Mouse (Mus musculus) c-Kit-positive CD71-positive TER-119-negative erythroid progenitor cells, embryonic 14.5 days (primary cell): ENCODE results near the gene Dlg5.

Experiments used
- DNase-seq: peaks from one replicate; pipeline ENCODE4 v3.0.0-alpha.2; 2013; ENCODE audit warnings: low read depth

Gene Dlg5

DNA sequence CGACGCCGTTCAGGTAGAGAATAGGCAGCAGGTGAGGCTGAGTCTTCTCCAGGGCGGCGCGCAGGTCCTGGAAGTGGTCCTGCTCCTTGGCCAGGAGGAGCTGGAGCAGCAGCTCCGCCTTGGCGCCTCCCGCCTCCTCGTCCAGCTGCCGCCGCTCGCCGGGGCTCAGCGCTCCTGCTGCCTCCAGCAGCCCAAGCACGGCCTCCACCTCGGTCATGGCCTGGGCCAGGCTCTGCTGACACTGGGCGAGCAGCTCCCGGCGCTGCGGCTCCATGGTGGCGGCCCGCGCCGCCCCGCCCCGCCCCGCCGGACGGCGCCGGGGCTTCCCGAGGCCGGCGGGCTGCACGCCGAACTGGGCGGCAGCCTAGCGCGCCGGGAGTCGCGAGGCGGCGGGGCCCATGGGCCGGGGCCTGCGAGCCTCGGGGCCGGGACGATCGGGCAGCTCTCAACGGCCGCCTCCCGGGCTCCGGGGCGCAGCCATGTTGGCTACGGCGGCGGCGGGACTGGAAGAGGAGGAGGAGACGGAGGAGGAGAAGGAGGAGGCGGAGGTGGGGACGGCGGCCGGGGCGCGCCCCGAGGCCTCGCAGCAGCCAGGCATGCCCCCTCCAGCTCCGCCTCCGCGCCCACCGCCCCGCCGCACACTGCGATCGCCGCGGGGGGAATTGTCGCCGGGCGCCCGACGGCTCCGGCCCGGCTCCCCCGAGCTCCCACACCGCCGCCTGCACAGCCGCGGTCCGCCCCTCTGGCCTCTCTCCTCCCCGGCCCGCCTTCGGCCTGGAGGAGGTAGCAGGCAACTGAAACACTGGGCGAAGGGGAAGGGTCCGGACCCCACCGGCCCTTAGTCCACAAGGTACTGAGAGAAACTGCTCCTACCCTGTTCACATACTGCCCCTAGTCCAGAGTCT, at the start of gene Dlg5:
Gene Dlg5, minus strand, starts transcription at position 744 of the 905 bp plus-strand sequence.
- DNase-seq, result no peak

DNA sequence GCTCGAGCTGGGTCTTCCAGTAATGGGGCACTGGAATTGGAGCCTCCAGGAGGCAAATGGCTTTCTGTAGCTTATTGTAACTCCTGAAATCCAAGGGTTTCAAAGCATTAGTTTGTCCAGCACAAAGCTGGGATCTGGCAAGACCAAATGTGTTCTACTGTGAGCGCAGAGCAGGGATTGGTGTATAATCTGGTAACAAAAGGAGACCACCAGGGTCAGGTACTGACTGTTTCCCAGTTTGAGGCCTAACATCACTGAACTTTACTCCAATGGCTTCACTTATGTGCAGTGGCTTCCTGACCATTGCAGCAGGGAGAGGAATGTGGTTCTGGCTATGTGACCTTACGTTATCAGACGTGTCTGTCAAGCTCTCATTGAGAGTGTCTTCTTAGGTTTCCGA, 47.9 kb upstream of the Dlg5 start:
- DNase-seq, result no peak

DNA sequence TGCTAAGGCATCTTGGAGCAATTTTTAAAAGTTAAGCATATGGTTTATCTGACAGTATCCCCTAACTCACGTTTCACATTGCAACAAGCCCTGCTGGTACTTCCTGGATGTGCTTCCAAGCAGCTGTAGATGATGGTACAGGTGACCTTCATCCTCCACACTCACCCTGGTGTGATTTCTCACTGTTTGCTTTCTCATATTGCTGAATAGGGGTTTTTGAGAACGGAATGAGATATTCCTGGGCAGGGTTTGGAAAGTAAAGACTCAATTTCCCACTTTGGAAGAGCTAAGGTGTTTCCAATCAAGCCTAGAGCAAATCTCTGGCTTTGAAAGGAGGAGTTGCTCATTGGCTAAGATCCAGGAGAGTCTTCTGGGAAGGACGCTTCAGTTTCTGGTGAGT, 47.2 kb upstream of the Dlg5 start, which contains the start of gene E330034G19Rik:
Gene E330034G19Rik, plus strand, starts transcription at position 301 of the 400 bp plus-strand sequence.
- no peak for DNase-seq

DNA sequence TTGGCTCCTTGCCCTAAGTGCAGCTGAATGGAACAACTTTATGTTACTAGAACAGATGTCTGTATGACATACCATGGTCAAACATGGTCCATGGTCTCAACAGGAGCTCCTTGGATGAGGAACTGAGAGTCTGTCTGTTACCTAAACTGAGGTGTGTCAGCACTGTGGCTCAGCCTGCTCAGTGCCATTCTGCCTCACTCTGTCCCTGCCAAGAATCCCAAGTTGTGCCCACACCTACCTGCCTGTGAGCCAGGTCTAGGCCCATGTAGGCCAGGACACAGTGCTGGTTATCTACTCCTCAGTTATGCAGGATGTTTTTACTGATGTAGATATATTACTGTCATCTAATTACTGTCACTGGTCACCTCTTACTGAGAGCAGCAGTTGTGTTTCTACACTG, 45.0 kb upstream of the Dlg5 start:
- no peak for DNase-seq

DNA sequence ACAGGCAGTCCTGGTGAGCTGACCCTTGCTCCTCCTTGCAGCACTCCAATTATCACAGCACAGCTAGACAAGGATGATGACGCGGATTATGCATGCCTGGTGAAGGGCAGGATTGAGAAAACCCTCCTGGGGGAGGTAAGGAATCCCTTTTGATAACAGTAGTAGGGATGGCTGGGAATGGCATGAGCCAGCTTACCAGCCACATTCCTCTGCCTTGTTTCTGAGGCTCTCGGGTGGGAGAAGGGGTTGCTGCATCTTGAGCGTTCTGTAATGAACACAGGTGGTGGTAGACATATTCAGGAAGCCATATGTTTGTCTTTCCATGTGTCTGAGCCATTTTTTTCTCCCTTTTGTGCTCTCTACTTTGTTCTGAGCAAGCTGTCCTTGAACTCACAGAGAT, 40.4 kb upstream of the Dlg5 start:
- no peak for DNase-seq

DNA sequence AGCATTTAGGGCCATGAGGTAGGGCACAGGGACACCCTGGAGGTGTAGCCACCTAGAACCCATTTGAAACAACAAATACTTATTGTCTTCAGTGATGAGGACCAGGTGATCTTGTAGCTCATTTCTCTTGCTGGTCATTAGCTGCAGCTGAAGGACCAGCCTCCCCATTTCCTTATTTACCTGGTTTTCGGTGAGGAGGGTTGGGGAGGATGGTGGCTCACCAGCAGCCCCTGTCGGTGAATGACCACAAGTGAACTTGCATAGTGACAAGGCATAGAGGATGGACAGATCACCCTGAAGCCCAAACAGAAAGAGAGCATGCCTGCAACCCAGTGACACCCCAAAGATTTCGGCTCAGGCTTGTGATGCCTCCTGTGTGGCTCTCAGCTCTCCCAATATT, 36.6 kb upstream of the Dlg5 start:
- DNase-seq, result no peak

DNA sequence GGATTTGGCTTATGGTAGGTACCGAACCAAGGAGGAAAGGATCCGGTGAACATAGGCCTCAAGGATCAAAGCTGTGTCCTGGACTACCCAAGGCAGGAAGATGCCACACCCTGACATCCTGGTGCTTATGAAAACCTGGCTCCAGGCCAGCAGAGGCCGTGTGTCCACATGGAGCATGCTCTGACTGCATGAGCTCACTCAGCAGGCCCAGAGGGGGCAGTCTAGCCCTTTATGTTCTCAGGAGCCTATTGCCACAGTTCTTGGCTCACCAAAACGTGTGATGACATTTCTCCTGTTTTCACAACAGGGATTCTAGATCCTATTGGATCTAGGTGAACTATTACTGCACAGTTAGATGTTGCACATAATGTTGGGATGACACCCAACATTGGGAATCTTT, 35.6 kb upstream of the Dlg5 start:
- DNase-seq, result no peak

DNA sequence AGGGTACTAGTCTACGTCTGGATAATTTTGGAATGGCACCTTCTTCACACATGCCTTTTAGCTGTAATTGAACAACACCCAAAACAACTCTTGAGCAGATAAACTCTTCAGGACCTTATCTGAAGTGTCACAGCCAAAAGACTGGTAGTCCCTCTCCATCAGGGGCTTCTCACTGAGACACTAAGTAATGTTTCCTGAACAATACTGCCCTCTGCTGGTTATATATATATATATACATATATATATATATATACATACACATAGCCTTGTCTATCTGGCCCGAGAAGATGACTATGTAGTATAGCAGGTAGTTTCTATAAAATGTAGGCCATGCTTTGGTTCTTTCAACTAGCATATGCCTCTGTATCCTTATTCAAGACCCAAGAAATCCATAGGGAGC, 29.8 kb upstream of the Dlg5 start:
- peak; percentile 9 for DNase-seq

DNA sequence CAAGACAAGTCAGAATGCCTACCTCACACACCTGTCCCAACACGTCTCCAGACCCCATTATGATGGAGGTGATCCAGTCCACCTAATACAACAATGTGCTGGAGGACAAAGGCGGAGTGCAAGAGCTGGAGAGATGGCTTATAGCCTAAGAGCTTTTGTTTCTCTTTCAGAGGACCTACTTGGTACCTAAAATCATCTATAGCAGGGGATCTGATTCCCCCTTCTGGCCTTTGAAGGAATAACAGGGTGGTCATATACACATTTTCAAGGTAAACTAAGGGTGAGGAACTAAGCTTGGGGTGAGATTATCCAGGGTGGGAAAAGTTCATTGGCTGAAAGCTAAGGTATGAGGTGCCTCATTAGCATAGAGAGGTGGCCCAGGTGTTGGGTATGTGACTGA, 27.9 kb upstream of the Dlg5 start:
- DNase-seq, result peak; percentile 7

DNA sequence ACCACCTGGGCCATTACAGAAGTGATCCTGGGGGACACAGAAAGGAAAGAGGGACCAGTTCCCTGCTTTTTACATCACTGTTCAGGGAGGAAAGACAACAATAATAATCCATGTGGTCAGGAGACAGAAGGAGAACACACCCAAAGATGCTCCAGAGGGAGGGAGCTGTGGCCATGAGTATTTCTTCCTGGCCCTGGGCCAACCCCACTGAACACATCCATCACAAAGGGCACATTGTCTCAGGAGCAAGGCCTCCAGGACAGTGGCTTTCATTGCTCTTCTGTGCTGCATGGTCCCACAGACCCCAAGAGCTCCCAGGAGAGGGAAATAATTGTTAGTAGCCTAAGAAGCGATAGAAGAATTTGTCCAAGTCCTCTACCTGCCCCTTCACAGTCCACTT, 23.9 kb upstream of the Dlg5 start:
- no peak for DNase-seq

DNA sequence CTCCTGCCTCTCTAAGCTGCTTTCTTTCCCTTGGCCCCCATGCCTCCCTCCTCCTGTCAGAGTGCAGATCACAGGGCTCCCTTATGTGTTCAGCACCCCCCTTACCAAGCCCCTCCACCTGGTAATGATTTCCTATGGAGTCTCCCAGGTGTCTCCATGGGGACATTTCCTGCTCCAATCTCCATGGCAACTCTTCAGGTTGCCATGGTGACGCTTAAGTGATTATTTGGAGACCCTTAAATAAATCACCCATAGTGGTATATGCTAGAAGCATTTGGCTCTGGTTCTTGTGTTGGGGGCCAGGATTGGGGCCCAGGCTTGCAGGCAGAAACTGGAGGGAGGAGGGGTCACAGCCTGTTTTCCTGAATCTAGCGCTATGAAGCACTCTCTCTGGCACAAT, 17.2 kb upstream of the Dlg5 start:
- no peak for DNase-seq

DNA sequence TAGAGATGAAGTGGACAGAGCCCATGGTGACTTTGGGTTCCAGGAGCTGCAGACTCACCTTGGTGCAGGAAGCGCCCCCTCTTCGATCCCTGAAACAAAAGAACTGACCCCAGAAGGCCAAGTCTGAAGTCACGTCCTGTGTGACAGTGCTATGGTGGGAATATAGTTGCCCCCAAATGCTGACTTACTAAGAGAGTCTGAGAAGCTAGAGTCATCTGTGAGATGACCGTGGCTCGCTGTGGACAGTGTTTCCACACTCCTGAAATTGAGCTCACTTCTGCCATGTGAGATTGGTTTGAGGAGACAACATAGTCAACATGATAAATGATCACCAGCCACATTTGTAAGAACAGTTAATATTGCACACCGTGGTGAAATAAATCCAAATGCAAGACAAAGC, 16.7 kb upstream of the Dlg5 start:
- DNase-seq, result no peak

DNA sequence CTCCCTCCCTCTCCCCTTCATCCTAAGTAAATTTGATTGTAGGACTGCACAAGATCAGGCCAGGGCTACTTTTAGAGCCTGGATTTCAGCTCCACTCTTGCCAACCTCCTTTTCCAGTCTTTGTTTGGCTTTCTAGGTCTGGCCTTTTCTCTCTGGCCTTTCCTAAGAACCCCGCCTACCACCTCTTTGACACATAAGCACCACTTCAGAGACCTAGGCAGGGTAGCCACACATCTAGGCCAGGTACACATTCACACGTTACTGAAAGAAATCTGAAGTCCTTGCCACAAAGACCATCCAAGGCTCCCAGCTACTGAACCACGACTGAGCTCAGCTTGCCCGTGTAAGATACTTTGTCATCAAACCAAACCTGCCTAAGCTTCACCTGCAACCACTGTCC, 14.7 kb upstream of the Dlg5 start:
- DNase-seq, result no peak

DNA sequence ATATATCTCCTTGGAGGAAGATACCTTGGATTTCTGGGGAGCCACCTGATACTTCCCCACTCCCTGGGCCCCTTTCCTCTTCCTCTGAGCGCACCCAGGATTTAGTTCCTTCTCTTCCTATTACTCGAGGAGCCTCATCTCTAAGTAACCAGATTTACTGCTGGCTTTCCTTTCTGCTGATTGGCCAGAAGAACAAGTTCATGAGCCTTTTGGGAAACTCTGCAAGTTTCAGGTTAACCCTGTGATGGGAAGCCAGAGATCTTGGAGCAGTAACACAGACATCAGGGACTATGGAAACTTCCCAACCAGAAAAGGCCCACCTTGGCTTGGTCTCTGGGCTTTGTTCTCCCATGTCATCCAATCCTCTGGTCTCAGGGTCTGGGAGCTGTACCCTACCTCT, 10.2 kb upstream of the Dlg5 start:
- DNase-seq, result no peak

DNA sequence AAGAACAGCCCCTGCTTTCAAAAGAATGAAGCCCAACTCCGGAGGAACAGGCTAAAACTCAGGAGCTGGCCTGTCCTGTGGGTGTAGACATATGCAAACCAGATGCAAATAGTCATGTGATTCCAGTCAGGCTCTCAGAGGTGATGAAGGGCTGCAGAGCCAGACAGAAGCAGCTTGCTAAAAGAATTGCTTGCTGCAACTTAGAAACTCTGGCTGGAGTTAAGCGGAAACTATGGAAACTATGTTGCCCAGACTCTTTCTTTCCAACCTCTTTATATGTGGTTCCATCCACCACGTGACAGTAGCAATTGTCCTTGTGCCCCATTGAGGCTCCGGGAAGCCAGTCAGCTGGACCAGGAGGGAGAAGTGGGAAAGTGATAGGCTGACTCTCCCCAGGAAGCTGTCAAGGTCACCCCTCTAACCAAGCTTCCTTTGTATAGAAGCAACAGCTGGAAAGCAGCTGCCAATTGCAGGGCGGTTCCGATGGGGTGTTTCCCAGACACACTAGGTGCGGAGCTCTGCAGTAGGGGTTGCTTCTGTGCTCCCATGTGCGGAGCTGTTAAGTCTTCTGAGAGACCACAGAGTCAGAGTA, 8.0 kb upstream of the Dlg5 start:
- DNase-seq, result no peak

DNA sequence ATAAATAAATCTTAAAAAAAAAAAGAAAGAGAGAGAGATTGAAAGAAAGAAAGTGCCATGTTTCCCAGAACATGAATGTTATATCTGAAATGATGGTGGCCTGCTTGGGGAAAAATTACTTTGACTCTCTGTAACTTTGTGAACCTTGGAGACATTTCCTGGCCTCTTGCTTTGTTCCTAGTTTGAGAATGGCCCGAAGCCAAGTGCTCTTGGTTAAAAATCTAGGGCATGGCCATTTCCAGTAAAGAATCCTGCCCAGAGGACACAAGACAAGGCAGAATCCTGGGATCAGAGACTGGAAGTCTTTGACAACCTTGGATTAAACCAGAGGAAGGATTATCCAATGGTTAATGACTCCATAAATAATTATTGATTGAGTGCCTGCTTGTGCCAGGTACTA, 5.6 kb upstream of the Dlg5 start:
- DNase-seq, result no peak

DNA sequence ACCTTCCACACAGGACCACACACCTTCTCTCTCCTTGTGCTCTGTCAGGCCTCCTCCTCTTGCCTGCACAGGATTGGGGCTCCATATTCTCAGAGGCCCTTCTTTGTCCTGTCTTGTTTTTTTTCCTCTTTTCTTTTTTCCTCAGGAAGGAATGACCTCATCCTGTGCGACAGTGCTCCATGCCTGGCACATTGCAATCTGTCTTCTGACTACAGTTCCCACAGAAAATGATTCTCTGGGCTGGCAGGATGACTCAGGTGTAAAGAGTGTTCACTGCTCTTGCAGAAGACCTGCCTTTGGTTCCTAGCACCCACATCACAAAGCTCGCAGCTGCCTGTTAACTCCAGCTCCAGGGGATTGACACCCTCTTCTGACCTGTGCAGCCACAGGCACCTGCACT, 4.2 kb upstream of the Dlg5 start:
- no peak for DNase-seq

DNA sequence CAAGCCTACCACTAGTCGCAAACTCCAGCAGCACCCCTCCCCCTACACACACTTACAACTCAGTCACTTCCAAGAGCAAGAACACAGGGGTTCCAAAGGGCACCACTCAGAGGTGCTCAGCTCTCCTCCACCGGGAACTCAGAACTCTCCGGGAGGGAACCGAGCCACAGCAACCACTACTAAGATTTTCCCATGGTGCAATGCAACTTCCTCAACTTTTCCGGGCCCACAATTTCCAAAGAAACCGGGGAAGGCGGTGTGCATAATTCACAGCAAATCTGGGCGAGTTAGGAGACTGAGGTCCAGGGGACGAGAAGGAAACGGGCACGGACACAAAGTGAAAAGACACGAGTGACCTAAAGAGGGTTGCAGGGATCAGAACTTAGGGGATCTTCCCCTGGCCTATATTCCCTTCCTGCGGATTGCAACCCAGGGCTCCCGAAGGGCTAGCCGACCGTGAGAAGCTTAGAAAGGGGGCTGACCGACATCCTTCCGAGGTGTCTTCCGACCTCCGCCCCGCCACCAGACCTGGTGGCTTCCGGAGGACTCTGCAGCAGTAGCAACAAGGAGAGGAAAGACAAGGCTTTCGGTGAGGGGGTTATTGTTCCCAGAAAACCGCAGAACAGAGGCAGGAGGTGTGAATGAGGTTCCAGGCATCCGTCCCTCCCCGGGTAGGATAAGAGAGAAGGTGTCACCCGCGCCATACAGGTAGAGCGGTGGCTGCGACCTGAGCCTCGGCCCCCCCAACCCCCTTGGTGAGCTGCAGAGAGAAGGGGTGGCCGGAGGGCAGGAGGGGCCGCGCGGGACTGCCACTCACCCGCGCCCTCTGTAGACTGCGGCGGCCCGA, 1.2 kb downstream of the Dlg5 start:
- DNase-seq, result no peak

DNA sequence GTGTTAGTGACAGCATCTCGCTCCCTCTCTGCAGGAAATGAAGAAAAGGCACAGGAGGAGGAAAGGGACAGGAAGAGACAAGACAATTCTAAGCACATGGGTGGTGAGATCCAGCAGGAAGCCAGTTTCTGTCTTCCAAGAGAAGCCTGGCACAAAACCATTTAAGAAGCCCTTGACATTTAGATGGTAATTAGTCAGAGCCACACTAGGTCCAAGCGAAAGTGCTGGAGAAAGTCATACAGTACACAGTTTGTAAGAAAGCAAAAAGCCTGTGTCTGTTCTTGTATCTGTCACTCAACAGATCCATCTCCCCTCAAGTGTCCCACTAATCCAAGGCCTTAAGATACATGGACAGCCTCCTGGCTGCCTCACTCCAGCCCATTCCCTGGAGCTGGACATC, 3.7 kb downstream of the Dlg5 start:
- no peak for DNase-seq

DNA sequence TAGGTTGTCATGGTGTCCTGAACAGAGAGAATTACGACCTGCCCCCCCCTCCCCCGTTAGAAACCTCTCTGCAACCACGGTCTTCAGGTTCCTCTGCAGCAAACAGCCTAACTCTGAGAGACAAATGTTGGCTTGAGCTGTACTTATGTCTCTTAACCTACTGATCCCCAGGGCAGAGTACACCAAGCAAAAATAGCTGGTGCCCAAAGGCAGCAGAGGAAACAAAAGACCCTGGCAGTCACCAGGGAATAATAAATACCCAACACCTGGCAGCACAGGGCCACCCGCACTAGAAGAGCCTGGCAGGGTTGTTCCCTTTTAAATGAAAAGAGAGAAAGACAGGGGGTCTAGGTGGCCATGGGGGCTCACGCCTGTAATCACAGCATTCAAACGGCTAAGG, 4.9 kb downstream of the Dlg5 start:
- no peak for DNase-seq

DNA sequence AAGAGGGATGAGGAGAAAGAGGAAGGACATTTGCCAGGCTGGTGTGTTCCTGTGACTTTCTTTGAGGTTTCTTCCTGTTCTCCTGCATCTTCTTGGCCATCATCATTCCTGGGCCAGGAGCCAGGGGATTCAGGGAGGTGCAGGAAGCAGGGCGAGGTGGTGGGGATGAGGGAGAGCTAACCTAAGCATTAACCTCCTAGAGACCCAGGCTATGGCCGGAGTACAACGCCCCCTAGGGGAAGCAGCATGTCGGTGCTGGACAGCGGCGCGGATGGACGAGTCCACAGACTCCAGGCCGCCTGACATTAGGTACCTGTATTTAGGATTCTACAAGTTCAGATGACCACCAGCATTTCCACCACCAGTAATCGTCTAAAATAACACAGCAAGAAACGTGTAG, 6.1 kb downstream of the Dlg5 start:
- no peak for DNase-seq

DNA sequence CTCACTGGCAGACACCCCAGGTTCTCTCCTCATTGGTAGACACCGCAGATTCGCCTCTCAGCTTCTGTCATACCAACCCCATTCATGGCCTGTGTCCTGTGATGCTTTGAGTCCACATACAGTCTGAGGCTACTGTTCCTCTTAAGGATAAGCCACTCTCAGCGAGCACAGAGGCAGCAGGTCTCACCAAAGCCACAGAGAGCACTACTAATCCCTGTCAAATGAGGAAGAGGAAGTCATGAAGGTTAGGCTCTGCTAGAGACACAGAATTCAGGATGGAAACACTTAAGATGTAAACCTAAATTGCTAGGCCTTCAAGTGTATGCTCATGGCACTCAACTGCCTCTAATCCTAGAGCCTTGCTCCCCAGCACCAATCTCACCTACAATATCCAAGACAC, 9.8 kb downstream of the Dlg5 start:
- DNase-seq, result no peak

DNA sequence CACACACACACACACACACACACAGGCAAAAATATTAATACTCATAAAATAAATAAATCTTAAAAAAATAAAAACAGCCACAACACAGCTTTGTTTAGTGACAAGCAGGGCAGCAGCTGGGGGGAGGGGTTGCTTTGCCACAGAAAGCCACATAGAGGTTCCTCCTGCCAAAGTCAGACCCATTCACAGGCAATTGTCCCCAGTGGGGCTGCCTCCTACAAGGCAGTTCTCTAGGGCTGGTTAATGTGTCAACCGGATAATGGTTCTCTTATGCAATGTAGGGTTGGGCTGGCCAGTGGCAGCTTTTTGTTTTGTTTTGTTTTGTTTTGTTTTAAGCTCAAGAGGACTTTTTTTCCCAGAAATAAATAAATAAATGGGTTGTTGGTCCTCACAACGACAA, 11.3 kb downstream of the Dlg5 start:
- DNase-seq, result no peak
